Mouse (Mus musculus) gastrocnemius, adult 18-20 months (tissue): ENCODE data around the gene Cggbp1. TPM values are rescaled to one million over a fixed set of nuclear protein-coding genes. Genes with fewer than 3 reads are reported as not detected.
A peak's percentile ranks its signal among the peaks of the same experiment; 100 is the strongest.
"Not testable (repeated sequence)": the region's sequence is repeated elsewhere in the genome, so short reads cannot be mapped to it uniquely, and the experiment has no call there.

Source experiments
- DNase-seq: peaks from one replicate; pipeline ENCODE4 v3.0.0; 2021; ENCODE audit warnings: low spot score
- long read RNA-seq, 2 experiments: library from polyadenylated mRNA; stranded (forward); transcript quantifications; one replicate each; pipeline ENCODE4 v2.0.0; 2021
- total RNA-seq, 2 experiments: library from RNA; stranded (reverse); gene quantifications; 2 replicates each; pipeline ENCODE4 v1.2.3; 2021

Gene Cggbp1
- total RNA-seq, result 10 to 100 TPM; 21.7 to 23.9 TPM
- long read RNA-seq, experiment 1, full-length matches to known transcripts, result 36 of 47 reads
- long read RNA-seq, experiment 1, partial matches to known transcripts, result 2 of 47 reads
- long read RNA-seq, experiment 1, other reads (novel, unspliced or antisense), result 9 of 47 reads
- long read RNA-seq, experiment 2, full-length matches to known transcripts, result 27 of 36 reads
- long read RNA-seq, experiment 2, partial matches to known transcripts, result 0 of 36 reads
- long read RNA-seq, experiment 2, other reads (novel, unspliced or antisense), result 9 of 36 reads

GRCm38 (mm10) chr16:64851563-64852362, at the start of gene Cggbp1, which contains the start of gene Zfp654:
Gene Cggbp1 (plus strand): TSS chr16:64851996.
Gene Zfp654 (minus strand): TSS chr16:64851652.
- peak; percentile 100 for DNase-seq

- DNase-seq, result no peak
Observed at GRCm38 (mm10) chr16:64803041-64803440, 48.8 kb upstream of the Cggbp1 start.

GRCm38 (mm10) chr16:64817094-64817765, 34.6 kb upstream of the Cggbp1 start:
- no peak for DNase-seq

- no peak for DNase-seq
Observed at GRCm38 (mm10) chr16:64823890-64824289, 27.9 kb upstream of the Cggbp1 start.

- DNase-seq, result no peak
Observed at GRCm38 (mm10) chr16:64824474-64824873, 27.3 kb upstream of the Cggbp1 start.

- DNase-seq, result no peak
Observed at GRCm38 (mm10) chr16:64830291-64830690, 21.5 kb upstream of the Cggbp1 start.

- no peak for DNase-seq
Observed at GRCm38 (mm10) chr16:64835996-64836545, 15.7 kb upstream of the Cggbp1 start.

- no peak for DNase-seq
Observed at GRCm38 (mm10) chr16:64836709-64837108, 15.1 kb upstream of the Cggbp1 start.

GRCm38 (mm10) chr16:64841481-64842373, 10.1 kb upstream of the Cggbp1 start:
- DNase-seq, result no peak

GRCm38 (mm10) chr16:64842374-64842729, 9.4 kb upstream of the Cggbp1 start:
- DNase-seq, result no peak

- DNase-seq, result no peak
Observed at GRCm38 (mm10) chr16:64845947-64846346, 5.8 kb upstream of the Cggbp1 start.

GRCm38 (mm10) chr16:64850287-64851084, 1.3 kb upstream of the Cggbp1 start:
- peak; percentile 18 for DNase-seq

GRCm38 (mm10) chr16:64851085-64851562, 672 bp upstream of the Cggbp1 start:
- DNase-seq, result no peak

- peak; percentile 30 for DNase-seq
Observed at GRCm38 (mm10) chr16:64852441-64852871, 660 bp downstream of the Cggbp1 start.

- DNase-seq, result no peak
Observed at GRCm38 (mm10) chr16:64852891-64853290, 1.1 kb downstream of the Cggbp1 start.

- DNase-seq, result no peak
Observed at GRCm38 (mm10) chr16:64856946-64857345, 5.2 kb downstream of the Cggbp1 start.

GRCm38 (mm10) chr16:64865841-64866240, 14.0 kb downstream of the Cggbp1 start:
- DNase-seq, result not testable (repeated sequence)

GRCm38 (mm10) chr16:64868613-64869012, 16.8 kb downstream of the Cggbp1 start:
- no peak for DNase-seq

- no peak for DNase-seq
Observed at GRCm38 (mm10) chr16:64869621-64870020, 17.8 kb downstream of the Cggbp1 start.

GRCm38 (mm10) chr16:64872296-64872695, 20.5 kb downstream of the Cggbp1 start:
- DNase-seq, result no peak
